Mouse (Mus musculus) telencephalon, adult 2 months (tissue): ENCODE measurements at regions not wholly inside any gene's neighbourhood (a gene's known extent, or its start where the extent isn't known, plus 50 kb on each side); places are given as distances from the start of the nearest gene placed in this dataset.

ENCODE experiments used
- DNase-seq: peaks from one replicate; pipeline ENCODE4 v3.0.0-alpha.2; 2011; ENCODE audit warnings: low read depth, low spot score

DNA sequence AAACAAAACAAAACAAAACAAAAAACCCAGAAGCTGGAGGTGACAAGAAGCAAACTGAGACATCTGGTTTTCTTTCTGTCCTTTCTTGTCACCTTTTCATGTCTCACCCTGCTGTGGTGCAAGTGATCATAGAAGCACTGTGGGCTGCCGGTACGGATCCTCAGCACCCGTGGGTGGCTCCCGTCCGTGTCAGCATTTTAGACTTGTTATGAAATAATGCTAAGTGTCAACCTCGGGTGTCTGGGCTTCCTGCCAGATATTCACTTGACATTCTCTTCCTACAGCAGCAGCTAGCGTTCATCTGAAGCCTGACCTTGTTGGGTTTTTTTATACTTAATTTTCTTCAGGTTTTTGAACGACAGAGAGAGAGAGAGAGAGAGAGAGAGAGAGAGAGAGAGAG is 404.7 kb downstream of the Pla2g4a start:
- peak; percentile 44 for DNase-seq

DNA sequence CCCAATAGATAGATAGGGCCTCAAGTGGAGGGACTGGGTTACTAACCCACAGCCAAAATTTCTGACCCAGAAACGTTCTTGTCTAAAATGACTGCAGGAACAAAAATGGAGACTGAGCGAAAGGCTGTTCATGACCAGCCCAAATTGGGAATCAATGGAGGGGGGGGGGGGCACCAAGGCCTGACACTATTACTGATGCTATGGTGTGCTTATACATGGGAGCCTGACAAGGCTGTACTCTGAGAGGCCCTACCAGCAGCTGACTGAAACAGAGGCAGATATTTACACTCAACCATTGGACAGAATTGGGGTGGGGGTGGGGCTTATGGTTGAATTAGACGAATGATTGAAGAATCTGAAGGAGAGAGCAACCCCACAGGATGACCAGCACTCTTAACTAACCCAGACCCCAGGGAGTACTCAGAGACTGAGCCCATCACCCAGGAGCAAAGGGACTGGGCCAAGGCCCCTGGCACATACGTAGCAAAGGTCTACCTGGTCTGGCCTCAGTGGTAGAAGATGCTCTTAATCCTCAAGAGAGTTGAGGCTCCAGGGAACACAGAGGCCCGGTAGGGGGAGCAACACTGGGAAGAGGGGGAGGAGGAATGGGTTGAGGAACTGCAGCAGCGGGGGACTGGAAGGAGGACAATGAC is 405.6 kb downstream of the Pla2g4a start:
- no peak for DNase-seq

DNA sequence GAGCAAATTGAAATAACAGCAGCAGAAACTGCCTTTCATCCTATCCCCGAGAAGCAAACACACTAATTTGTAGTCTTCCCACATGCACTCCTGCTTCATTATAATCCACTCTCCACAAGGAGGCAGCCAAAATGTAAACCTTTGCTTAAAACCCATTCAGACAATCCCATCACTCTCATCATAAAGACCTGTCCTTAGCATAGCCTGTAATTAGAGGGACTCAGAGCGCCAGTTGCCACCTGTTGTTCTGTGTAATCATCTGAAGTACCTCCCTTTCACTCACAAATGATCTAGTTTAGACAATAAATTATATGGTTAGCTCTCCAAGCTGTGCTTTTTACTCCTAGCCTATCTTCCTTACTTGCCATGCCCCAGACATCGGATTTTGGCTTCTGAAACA is 415.0 kb downstream of the Pla2g4a start:
- no peak for DNase-seq

DNA sequence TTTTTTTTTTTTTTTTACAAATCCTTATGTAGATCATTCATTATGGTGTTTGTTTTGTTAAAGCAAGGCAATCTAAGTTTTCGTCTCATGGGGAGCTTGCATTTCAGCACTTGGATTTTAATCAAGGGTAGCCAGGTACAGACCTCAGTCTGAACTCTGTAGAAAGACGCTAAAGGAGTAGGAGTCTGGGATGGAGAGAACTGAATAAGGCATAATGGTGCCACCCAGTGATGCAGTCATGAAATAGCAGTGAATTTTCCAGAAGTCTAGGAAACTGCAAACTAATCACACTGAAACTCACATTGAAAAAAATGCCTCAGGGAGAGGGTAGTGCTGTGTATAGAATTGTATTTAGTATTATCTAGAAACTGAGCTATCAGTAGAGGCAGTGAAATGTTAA is 419.7 kb downstream of the Pla2g4a start:
- DNase-seq, result no peak

DNA sequence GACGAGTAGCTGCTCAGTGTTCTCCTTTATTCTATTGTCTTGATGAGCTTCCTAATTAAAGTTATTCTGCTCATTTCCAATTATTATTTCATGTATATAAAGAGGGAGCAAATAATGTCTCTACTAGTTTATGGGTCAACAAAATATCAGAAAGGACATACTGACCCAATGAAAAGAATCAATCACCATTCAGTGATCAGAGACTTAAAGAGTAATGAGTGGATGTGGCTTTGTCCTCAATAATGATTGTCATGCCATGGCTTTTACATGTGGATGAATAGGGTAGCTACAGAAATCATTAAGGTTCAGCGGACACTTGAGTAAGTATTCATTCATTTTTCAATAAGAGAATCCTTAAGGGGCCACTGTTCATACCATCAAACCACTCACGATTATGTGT is 427.4 kb downstream of the Pla2g4a start:
- no peak for DNase-seq
